Mouse (Mus musculus) ES-Bruce4 (cell line): ENCODE measurements around the gene Polm. TPM values are rescaled to one million over a fixed set of nuclear protein-coding genes. Genes with fewer than 3 reads are reported as not detected.

ENCODE experiments used
- H3K27ac ChIP-seq: 2 replicates; pipeline ENCODE4 v1.5.1; 2012; ENCODE audit warnings: low read length, inconsistent platforms; ENCODE audit not compliant: insufficient read depth
- H3K27me3 ChIP-seq: 2 replicates; pipeline ENCODE4 v1.6.1; 2012; ENCODE audit warnings: mild to moderate bottlenecking, low read length, inconsistent platforms; ENCODE audit not compliant: control insufficient read depth, poor library complexity, insufficient read depth, severe bottlenecking
- H3K36me3 ChIP-seq: 2 replicates; pipeline ENCODE4 v1.6.1; 2012; ENCODE audit warnings: inconsistent platforms, mild to moderate bottlenecking, low read length, moderate library complexity; ENCODE audit not compliant: control insufficient read depth, poor library complexity, insufficient read depth, severe bottlenecking
- H3K4me1 ChIP-seq: one replicate; pipeline ENCODE4 v1.8.1; 2011; ENCODE audit warnings: low read length; ENCODE audit not compliant: control insufficient read depth, insufficient read depth
- H3K4me3 ChIP-seq: 2 replicates; pipeline ENCODE4 v1.5.1; 2011; ENCODE audit warnings: low read depth, mild to moderate bottlenecking, low read length
- H3K9ac ChIP-seq: 2 replicates; pipeline ENCODE4 v1.6.1; 2012; ENCODE audit warnings: low read depth, mild to moderate bottlenecking, inconsistent platforms; ENCODE audit not compliant: poor library complexity, severe bottlenecking
- H3K9me3 ChIP-seq: replicated peaks from 2 replicates; pipeline ENCODE4 v1.6.1; 2012; ENCODE audit warnings: mild to moderate bottlenecking, low read length, inconsistent platforms; ENCODE audit not compliant: control insufficient read depth, poor library complexity, insufficient read depth, severe bottlenecking
- CTCF ChIP-seq: IDR thresholded peaks from one replicate; pipeline ENCODE4 v1.8.1; 2011; ENCODE audit warnings: low read depth, low read length
- EP300 ChIP-seq: IDR thresholded peaks from 2 replicates; pipeline ENCODE4 v1.6.1; 2011; ENCODE audit warnings: low read depth, low read length; ENCODE audit not compliant: insufficient read depth
- POLR2A ChIP-seq: IDR thresholded peaks from one replicate; pipeline ENCODE4 v1.8.1; 2011; ENCODE audit warnings: low read length; ENCODE audit not compliant: insufficient read depth
- polyA plus RNA-seq: library from polyadenylated mRNA; stranded (reverse); fragments of >200 nt; gene quantifications from 2 replicates; pipeline ENCODE4 v1.2.4, GENCODE M21; 2011; ENCODE audit warnings: low read depth; ENCODE audit not compliant: missing spikeins, insufficient read depth, insufficient read length

The Polm gene
- polyA plus RNA-seq, 1 experiment: 9.9 TPM

- H3K4me3 ChIP-seq: no peak overlapping the region
- H3K9me3 ChIP-seq: peaks cover 12% of the 10 kb centered on the region
- H3K4me1 ChIP-seq: peaks cover 1% of the 10 kb centered on the region
- no peaks in the 10 kb centered on the region for H3K36me3 ChIP-seq
- no peak for TF ChIP-seq CTCF
- TF ChIP-seq EP300: no peak
- no peak for TF ChIP-seq POLR2A
- H3K27me3 ChIP-seq: no peaks in the 10 kb centered on the region
- H3K9ac ChIP-seq: no peak overlapping the region
- no peak overlapping the region for H3K27ac ChIP-seq
Measured at GRCm38 (mm10) chr11:5807956-5808355, 29.9 kb downstream of the Polm start.

- no peak overlapping the region for H3K4me3 ChIP-seq
- H3K27me3 ChIP-seq: no peaks in the 10 kb centered on the region
- H3K4me1 ChIP-seq: peaks cover 9% of the 10 kb centered on the region
- H3K9ac ChIP-seq: no peak overlapping the region
- no peak overlapping the region for H3K27ac ChIP-seq
- no peak for TF ChIP-seq EP300
- no peak for TF ChIP-seq POLR2A
- no peak for TF ChIP-seq CTCF
- H3K36me3 ChIP-seq: peaks cover under 1% of the 10 kb centered on the region; the same call in 1 of the 2 replicates
- peaks cover 10% of the 10 kb centered on the region for H3K9me3 ChIP-seq
Measured at GRCm38 (mm10) chr11:5805711-5806110, 32.1 kb downstream of the Polm start.

GRCm38 (mm10) chr11:5804174-5804573, 33.6 kb downstream of the Polm start:
- H3K4me1 ChIP-seq: peaks cover 9% of the 10 kb centered on the region
- H3K27ac ChIP-seq: no peak overlapping the region
- H3K9ac ChIP-seq: no peak overlapping the region
- no peak overlapping the region for H3K4me3 ChIP-seq
- H3K36me3 ChIP-seq: peaks cover 11% of the 10 kb centered on the region
- no peaks in the 10 kb centered on the region for H3K27me3 ChIP-seq
- H3K9me3 ChIP-seq: no peaks in the 10 kb centered on the region
- no peak for TF ChIP-seq POLR2A
- TF ChIP-seq EP300: no peak
- no peak for TF ChIP-seq CTCF

GRCm38 (mm10) chr11:5803551-5803981, 34.2 kb downstream of the Polm start, which contains the start of gene Pgam2:
Pgam2 (minus strand) TSS chr11:5803733.
- TF ChIP-seq POLR2A (no peak), CTCF (no peak), EP300 (no peak)
- H3K4me1 ChIP-seq: peaks cover 9% of the 10 kb centered on the region
- no peak within 1 kb of the TSS for H3K9ac ChIP-seq
- H3K27ac ChIP-seq: no peak within 1 kb of the TSS
- H3K36me3 ChIP-seq: peaks cover 14% of the 10 kb centered on the region
- peak within 1 kb of the TSS; percentile 26 for H3K4me3 ChIP-seq
- H3K9me3 ChIP-seq: no peaks in the 10 kb centered on the region
- no peaks in the 10 kb centered on the region for H3K27me3 ChIP-seq

GRCm38 (mm10) chr11:5802457-5803217, 35.2 kb downstream of the Polm start:
- H3K27ac ChIP-seq: no peak overlapping the region

GRCm38 (mm10) chr11:5802005-5802404, 35.8 kb downstream of the Polm start:
- peaks cover 11% of the 10 kb centered on the region for H3K4me1 ChIP-seq
- TF ChIP-seq EP300: peak; percentile 40; the same call in 1 of the 2 replicates
- no peak for TF ChIP-seq CTCF
- no peaks in the 10 kb centered on the region for H3K9me3 ChIP-seq
- no peak overlapping the region for H3K9ac ChIP-seq
- H3K27ac ChIP-seq: no peak overlapping the region
- H3K36me3 ChIP-seq: peaks cover 14% of the 10 kb centered on the region
- H3K27me3 ChIP-seq: no peaks in the 10 kb centered on the region
- H3K4me3 ChIP-seq: no peak overlapping the region

More at GRCm38 (mm10) chr11:5802457-5803217, 35.2 kb downstream of the Polm start:
- TF ChIP-seq EP300 (no peak), CTCF (no peak), POLR2A (no peak)
- Histone ChIP-seq H3K4me1 (peaks cover 9% of the 10 kb centered on the region), H3K9me3 (no peaks in the 10 kb centered on the region), H3K4me3 (no peak overlapping the region), H3K27me3 (no peaks in the 10 kb centered on the region), H3K9ac (no peak overlapping the region), H3K36me3 (peaks cover 14% of the 10 kb centered on the region)
